Mouse (Mus musculus) urinary bladder, postnatal 14 days (tissue): ENCODE results near the gene Ube2l3.
"Not testable (repeated sequence)": the region's sequence is repeated elsewhere in the genome, so short reads cannot be mapped to it uniquely, and the experiment has no call there.

ENCODE experiments used
- DNase-seq: peaks from one replicate; pipeline ENCODE4 v3.0.0; 2021; ENCODE audit warnings: low spot score

The Ube2l3 gene

DNA sequence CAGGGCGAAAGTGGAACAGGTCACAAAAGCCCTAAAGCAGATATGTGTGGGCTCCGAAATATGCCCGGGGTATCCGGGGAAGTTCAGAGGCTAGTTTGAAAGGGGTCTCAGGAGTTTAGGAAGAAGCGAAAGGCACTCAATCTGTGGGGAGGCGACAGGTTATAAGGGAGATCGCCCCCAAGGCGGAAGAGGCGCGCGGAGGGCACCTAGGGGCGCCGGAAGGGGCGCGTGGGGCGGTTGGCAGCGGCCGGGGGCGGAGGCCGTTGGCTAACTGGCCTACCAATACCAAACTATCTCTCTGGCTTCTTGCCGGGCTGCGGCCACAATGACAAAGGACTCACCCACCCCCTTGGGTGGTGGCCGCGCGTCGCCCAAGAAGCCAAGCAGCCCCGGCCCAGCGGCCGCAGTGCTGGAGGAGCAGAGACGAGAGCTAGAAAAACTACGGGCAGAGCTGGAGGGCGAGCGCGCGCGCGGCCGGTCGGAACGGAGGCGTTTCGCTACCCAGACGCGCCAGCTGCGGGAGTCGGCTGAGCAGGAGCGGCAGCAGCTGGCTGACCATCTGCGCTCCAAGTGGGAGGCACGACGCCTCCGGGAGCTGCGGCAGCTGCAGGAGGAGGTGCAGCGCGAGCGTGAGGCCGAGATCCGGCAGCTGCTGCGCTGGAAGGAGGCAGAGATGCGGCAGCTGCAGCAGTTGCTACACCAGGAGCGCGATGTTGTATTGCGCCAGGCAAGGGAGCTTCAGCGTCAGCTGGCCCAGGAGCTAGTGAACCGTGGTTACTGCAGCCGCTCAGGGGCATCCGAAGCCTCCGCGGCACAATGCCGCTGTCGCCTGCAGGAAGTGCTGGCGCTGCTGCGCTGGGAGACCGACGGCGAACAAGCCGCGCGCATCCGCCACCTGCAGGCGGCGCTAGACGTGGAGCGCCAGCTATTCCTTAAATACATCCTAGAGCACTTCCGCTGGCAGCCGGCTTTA, 6.2 kb upstream of the Ube2l3 start, which contains the start of gene Rimbp3:
TSS of gene Rimbp3 (plus strand) at position 215 of the 973 bp plus-strand sequence.
- peak; percentile 88 for DNase-seq

DNA sequence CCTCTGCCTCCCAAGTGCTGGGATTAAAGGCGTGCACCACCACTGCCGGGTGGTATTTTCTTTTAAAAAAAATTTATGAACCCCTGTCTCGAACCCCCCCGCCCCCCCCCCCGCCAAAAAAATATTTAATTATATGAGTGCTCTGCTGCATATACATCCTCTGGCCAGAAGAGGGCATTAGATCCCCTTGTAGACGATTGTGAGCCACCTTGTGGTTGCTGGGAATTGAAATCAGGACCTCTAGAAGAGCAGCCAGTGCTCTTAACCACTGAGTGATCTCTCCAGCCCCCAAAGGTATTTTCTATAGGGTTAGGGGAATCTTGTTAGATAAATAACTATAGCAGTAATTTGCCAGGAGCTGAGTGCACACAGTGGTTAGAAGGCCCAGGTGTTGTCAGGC, 2.5 kb upstream of the Ube2l3 start:
- DNase-seq = no peak

DNA sequence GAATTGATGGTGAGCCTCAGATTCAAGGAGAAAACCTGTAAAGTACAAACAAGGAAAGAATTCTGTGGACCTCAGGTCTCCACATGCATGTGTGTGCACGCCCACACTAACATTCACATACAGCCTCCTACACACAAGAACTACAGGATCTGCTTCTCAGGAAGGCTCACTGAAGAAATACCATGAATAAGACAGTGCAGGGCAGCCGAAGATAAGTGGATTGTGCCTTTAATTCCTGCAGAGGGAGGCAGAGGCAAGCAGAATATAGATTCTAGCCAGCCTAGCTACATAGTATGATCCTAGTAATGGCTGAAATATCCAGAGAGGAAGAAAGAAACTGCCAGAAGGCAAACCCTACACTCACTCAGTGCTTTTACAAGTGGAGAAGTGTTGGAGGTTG, 472 bp downstream of the Ube2l3 start:
- DNase-seq = no peak

DNA sequence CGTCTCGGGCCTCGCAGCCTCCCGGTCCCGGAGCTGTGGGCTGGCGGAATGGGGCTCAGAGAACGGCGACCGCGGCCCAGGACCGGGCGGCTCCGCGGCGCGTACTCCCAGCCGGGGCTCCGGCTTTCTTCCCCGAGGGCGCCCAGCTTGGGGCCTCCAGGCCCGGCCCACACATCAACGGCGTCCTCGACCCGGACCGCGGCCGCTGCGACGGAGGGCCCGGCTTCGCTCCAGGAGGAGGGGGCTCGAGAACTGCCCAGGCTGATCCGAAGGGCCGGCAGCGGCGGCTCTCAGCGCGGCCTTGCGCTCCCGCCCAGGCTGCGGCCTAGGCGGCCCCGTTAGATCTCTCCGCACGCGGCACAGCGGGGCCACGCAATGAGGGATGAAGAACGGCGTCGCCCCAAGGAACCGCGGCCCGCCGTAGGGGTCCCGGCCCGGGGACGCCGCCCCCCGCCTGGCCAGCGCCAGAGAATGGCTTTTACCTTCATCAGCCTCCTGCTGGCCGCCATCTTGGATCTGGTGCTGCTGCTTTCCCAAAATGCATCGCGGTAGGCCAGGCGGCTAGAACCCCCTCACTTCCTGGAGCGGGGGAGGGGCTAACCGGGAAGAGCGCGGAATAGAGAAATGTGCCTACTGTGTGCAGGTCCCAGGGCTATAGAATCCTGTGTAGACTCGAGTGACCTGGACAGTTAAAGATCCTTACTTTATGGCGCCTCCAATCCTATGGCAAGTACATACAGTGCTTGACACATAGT, 1.3 kb downstream of the Ube2l3 start:
- DNase-seq = peak; percentile 83

DNA sequence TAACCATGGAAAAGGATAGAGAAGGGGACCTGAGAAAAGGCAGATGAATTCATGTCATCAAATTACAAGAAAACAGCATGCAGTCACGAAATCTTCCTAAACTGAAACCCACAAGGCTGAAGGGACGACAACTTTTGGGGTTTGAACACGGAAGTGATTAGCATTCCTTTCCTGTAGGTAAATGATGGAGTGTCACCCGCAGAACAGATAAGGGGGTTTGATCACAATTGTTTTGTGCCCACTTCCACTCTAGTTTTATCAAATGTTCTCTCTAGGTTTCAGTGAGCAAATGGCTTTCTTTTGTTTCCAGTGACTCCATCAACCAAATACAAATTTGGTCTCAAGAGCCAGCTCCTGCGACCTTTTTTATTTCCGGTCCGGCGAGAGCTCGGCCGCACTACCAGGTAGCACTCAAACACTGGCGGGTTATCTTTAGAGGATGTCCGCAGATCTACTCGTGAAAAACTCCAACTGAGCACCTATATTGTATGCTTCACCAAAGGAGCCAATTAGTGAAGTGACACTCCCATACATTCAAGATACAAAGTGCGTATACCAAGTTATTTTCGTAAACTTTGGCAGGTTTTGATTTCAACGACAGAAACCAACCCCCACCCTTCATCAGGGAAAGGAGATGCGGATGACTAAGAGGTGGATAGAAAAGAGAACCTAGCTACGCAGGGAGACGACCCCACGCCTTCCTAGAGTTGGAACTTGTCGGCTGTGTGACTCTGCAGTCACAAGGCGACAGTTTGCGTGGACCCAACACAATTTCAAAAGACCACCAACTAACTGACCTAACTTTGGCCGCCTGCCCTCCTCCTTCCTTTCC, 2.1 kb downstream of the Ube2l3 start:
- DNase-seq = no peak

DNA sequence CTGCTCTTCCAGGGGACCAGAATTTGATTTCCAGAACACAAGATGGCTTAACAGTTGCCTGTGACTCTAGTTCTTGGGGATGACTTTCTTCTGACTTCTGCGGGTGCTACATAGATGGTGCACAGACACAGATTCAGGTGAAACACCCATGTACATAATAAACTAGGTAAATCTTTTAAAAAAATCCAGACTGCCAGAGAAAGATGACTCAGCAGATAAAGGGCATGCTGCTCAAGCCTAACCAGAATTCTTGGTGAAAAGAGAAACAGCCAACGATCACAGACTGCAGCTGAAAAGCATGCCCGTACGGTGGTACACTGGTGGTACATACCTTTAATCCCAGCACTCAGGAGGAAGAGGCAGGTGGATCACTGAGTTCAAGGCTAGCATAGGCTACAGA, 8.6 kb downstream of the Ube2l3 start:
- DNase-seq = no peak

DNA sequence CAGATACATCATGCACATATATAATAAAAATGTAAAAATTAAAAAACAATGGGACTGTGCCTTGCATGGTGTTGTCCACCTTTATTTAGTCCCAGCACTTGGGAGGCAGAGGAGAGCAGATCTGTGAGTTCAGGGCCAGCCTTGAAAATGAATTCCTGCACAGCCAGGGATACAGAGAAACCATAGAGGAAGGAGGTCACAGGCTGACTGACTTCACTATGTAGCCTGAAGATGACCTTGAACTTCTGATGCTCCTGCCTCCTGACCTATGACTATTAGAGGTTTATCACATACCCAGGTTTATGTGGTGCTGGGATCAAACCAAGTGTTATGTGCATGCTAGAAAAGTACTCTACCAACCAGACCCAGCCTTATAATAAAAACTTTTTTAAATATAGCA, 17.0 kb downstream of the Ube2l3 start:
- DNase-seq = no peak

DNA sequence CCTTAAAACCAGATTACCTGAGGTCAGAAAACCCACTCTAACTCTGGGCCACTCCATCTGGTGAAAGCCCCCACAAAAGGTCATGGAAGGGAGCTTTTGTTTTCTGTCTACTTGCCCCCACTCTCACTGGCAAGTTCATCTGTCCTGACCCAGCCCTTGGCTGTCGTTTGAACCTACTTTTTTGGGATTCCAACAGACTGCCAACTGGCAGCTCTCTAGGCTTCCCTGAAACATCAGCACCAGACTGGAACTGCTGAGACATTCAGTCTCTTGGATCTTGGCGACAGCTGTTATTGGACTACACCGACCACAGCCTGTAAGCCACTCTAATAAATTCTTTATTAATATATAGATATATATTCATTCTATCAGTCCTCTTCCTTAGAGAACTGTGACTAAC, 19.4 kb downstream of the Ube2l3 start:
- no peak for DNase-seq

DNA sequence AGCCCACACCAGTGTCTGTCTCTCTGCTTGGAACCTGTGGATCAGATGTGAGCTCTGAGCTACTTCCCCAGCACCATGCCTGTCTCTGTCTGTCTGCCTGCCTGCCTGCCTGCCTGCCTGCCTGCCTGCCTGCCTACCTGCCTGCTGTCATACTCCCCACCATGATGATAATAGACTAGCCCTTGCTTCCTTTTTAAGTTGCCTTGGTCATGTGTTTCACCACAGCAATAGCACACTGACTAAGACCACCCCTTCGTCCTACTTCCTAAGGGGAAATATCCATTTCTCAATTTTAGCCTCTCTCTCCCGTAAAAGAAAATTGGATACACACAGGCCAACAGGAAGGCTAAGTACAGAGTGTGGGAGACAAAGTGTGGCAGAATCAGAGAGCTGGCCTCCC, 20.3 kb downstream of the Ube2l3 start:
- DNase-seq = no peak

DNA sequence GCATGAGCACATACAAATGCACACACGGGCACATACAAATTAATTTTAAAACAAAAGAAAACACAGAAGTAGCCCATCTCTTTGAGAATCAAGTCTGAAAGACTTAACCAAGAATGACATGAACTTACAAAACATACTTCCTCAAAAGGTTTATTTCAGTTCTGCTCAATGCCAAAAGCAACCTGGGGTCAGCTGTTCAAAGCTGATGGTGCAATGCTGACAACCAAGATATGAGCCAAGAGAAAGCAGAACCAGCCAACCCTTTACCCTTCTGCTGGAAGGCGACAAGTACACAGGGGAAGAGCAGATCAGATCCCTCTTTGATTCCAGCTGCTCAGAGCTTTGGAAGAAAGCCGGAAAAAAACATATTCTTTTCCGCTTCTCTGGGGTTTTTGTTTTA, 21.1 kb downstream of the Ube2l3 start:
- no peak for DNase-seq

DNA sequence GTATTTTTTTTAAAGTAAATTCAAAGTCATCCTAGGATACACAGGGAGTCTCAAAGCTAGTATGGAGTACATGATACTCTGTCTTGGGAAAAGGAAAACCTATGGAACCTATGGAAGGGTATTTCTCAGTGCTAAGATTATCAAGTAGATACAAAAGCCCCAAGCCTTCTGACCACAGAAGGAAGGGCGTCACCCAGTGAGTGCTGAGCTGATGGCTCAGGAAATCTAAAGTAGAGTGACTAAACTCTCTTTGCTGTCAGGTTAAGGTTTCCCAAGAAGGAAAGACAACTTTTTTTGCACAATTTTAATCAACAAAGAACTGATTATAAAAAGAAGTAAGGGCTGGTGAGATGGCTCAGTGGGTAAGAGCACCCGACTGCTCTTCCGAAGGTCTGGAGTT, 22.7 kb downstream of the Ube2l3 start:
- DNase-seq = no peak

DNA sequence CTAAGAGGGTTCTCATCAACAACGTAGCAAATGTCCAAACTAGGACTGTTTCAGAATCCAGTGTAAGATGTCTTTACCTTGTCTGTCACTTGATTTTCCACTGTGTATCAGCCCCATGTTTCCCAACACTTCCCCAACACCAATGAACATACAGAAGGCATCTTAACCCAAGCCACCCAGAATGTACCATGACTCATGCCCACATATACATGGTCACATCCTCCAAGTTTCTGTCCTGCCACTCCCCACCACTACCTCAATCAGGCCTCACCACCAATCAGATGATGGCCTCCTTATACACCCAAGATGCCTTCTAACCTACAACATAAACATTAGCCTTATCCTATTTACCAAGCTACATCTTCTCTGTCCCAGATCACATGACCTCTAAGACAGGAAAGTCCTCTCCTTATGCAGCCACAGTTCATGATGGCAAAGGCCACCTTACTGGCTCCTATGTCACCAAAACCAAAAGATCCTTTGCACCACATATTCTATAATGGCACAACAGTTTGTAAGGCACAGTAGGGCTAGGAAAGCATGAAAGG, 24.8 kb downstream of the Ube2l3 start:
- no peak for DNase-seq

DNA sequence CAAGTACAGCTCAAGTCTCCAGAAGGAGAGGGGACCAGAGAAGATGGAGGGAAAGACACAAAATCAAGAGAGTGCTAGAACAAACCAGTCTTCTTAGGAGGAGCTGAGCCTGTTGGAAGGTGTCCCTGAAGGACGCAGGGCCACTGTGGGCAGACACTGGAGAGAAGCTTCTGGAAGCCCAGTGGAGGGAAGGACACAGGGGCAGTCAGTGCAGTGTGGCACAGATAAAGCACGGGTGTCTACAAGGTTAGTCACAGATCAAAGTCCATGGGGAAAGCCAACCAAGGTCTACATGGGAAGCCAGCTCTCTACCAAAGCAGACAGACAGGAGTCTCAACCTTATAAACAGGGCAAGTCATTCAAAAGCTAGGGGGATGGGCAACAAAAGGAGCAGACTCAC, 26.7 kb downstream of the Ube2l3 start:
- no peak for DNase-seq

DNA sequence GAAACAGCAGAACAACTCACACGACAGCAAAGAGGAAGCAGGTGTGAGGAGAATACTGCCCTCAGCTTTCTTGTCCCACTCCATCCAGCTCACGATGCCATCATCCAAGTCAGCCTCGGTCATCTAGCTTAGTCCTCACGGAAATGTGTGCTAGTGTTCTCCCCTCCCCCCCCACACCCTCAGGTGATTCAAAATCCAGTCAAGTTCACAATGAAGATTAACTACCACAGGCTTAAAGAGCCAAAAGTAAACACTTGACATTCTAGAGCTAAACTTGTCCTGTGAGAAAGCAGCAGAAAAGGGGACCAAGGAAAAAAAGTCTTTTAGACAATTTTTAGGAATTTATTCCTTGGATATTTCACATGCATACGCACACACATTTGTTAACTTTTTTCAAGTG, 34.4 kb downstream of the Ube2l3 start:
- no peak for DNase-seq

DNA sequence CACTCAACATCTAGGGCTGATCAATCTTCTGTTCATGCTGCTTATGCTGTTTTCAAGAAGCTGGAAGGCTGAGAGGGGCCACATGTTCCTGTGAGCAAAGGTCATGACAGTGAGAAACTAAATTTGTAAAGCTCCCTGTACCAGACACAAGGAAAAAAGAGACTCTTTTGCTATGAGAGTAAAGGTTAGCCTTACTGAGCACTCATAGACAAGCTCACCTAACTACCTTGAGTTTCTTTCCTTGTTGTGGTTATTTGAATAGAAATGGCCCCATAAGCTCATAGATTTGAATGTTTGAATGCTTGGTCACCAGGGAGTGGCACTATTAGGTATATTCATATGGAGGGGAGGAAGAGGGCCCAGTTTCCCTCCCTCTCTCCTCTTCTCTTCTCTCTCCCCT, 35.3 kb downstream of the Ube2l3 start:
- DNase-seq = no peak

DNA sequence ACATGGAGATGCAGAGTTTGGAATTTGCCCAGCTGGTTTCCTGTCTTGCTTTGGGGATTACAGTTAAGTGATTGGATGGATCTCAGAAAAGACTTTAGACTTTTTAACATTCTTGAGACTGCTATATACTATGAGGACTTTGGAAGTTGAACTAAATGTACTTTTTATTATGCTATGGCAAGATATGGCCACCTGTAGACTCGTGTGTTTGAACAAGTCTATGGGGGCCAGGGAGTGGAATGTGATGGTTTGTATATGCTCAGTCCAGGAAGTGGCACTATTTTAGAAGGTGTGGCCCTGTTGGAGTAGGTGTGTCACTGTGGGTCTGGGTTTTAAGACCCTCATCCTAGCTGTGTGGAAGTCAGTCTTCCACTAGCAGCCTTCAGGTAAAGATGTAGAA, 37.0 kb downstream of the Ube2l3 start:
- DNase-seq = not testable (repeated sequence)

DNA sequence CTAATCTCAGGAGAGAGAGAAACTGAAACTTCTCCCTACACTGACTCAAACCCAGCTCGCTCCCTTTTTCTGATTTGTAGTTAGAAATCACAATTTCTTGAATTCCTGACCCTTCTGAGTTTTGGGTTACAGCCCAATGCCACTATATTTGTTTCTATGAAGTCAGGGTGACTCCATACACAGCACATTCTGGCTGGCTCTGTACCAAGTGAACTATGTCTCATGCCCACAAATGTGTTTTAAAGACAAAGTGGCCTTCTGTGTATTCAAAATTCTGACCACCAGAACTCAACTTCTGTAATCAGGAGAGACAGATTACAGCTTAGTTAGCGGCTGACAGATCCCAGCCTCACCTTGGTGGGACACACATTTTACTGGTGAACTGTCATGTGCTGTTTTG, 48.1 kb downstream of the Ube2l3 start:
- DNase-seq = no peak

DNA sequence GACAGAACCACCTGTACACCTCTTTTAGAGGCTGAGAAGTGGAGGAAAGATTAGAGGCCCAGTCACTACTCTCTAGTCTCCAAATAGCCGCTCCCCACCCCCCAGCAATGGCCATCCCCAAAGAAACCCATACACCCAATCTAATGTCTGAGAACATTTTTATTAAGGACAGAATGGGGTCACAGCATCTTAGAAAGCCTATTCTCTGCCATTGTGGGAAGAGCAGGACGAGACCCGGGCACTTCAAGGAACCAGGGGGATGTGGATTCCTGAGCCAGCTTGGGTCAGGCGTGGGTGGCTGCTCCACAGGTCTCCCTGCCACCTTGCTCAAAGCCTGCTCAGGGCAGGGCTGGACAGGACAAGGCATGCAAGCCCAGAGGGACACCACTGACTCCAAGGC, 50.6 kb downstream of the Ube2l3 start:
- DNase-seq = no peak

DNA sequence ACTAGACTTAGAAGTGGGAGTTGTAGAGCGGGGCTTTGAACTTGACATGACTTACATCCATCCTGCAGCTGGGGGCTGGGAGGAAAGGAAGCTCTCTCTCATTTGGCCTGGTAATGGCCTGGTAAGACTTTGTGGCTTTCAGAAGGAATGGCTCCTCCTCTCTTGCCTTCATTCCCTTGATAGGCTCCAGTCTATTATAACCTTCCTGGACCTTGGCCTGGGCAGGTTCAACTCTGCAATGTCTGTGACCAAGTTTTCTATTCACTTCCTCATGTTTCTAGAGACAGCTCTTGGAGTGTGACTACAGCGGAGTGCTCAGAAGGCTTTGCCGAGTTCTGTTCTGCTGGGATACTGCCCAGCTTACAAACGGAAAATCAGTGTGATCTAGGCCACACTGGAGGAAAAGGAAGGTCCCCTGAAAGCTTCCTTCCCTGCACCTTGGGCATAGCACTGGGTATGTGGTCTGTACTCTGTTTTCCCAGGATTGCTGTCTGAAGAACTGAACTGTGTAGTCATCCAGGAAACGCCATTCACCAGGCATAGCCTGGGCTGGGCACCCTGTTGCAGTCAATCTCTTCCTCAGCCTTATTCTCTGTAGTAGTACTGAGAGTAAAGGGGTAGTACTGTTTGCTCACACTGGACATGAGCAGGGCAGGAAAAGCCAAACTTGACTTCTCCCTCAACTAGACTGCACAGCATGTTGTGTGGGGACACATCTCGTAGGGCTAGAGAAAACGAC, 51.8 kb downstream of the Ube2l3 start:
- no peak for DNase-seq

DNA sequence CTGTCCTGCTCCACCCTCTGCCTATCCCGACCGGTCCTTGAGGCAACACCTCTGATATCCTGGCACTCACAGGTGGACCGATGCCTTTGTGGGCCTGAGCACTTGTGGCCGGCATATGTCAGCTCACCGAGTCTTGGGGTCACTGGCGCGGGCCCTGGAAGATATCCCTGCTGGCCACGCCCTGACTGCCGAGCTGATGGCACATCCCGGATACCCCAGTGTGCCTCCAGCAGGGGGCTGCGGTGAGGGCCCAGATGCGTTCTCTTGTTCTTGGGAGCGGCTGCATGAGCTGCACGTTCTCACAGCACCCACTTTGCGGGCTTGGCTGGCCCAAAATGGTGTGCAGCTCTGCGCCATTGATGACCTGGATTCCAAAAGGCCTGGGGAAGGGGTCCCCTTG, 54.4 kb downstream of the Ube2l3 start:
- DNase-seq = peak; percentile 15

DNA sequence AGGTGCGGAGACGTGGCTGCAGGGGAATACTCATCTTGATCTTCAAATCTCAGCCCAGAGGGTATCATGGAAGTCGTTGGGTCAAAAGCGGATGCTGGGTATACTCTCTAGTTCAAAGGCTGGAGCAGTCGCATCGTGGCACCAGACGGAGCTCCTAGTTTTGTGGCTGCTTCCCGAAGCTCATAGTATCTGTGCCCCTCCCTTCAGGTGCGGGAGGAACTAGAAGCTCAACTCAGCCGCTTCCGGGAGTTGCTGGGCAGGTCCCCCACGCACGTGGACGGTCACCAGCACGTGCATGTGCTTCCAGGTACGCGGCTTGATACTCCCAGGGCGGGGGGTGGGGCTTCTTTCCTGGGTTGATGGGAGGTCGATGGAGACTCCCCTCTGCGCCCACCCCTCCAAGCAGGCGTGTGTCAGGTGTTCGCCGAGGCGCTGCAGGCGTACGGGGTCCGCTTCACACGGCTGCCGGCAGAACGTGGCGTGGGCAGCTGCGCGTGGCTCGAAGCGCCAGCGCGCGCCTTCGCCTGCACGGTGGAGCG, 55.0 kb downstream of the Ube2l3 start:
- peak; percentile 24 for DNase-seq
